Mouse (Mus musculus) kidney, embryonic 15.5 days (tissue): ENCODE results near the gene Cadm1. TPM values are rescaled to one million over a fixed set of nuclear protein-coding genes. Genes with fewer than 3 reads are reported as not detected.
A peak's percentile ranks its signal among the peaks of the same experiment; 100 is the strongest.

Experiments
- ATAC-seq: fragments of 200-750 bp; cut with Nextera tagmentation; replicated peaks from 2 replicates; pipeline ENCODE4 v1.8.0; 2017; ENCODE audit warnings: moderate TSS enrichment; ENCODE audit not compliant: low FRiP score
- H3K27ac ChIP-seq: fragments of 300-500 bp; sonication (generic); 2 replicates; pipeline ENCODE4 v1.5.1; 2015; ENCODE audit warnings: mild to moderate bottlenecking, inconsistent platforms
- H3K27me3 ChIP-seq: fragments of 300-500 bp; sonication (generic); 2 replicates; pipeline ENCODE4 v1.6.1; 2015; ENCODE audit warnings: inconsistent platforms
- H3K36me3 ChIP-seq: fragments of 300-500 bp; sonication (generic); 2 replicates; pipeline ENCODE4 v1.6.1; 2015; ENCODE audit warnings: inconsistent platforms
- H3K4me1 ChIP-seq: fragments of 300-500 bp; sonication (generic); 2 replicates; pipeline ENCODE4 v1.6.1; 2015; ENCODE audit warnings: inconsistent platforms
- H3K4me2 ChIP-seq: fragments of 300-500 bp; sonication (generic); 2 replicates; pipeline ENCODE4 v1.6.1; 2015; ENCODE audit warnings: moderate library complexity, mild to moderate bottlenecking, inconsistent platforms
- H3K4me3 ChIP-seq: fragments of 300-500 bp; sonication (generic); replicated peaks from 2 replicates; pipeline ENCODE4 v1.5.1; 2015; ENCODE audit warnings: mild to moderate bottlenecking, inconsistent platforms
- H3K9ac ChIP-seq: fragments of 300-500 bp; sonication (generic); 2 replicates; pipeline ENCODE4 v1.6.1; 2015; ENCODE audit warnings: mild to moderate bottlenecking, inconsistent platforms
- H3K9me3 ChIP-seq: fragments of 300-500 bp; sonication (generic); replicated peaks from 2 replicates; pipeline ENCODE4 v1.6.1; 2016; ENCODE audit warnings: inconsistent platforms
- WGBS: fragments of 180-500 bp; shearing (Covaris S2); methylation state at CpG from one replicate; pipeline ENCODE4 v1.1.7; 2015; ENCODE audit warnings: mixed read lengths; 5-methylcytosine and 5-hydroxymethylcytosine counted together
- polyA plus RNA-seq: library from polyadenylated mRNA; unstranded; fragments of >200 nt; fragmentation: Nextera tagmentation; extraction: Ambion mirVana; gene quantifications from 2 replicates; pipeline ENCODE4 v1.2.1, GENCODE M21; 2015

Cadm1 gene
- 68.8 and 72.2 TPM in 2 replicates for polyA plus RNA-seq

DNA sequence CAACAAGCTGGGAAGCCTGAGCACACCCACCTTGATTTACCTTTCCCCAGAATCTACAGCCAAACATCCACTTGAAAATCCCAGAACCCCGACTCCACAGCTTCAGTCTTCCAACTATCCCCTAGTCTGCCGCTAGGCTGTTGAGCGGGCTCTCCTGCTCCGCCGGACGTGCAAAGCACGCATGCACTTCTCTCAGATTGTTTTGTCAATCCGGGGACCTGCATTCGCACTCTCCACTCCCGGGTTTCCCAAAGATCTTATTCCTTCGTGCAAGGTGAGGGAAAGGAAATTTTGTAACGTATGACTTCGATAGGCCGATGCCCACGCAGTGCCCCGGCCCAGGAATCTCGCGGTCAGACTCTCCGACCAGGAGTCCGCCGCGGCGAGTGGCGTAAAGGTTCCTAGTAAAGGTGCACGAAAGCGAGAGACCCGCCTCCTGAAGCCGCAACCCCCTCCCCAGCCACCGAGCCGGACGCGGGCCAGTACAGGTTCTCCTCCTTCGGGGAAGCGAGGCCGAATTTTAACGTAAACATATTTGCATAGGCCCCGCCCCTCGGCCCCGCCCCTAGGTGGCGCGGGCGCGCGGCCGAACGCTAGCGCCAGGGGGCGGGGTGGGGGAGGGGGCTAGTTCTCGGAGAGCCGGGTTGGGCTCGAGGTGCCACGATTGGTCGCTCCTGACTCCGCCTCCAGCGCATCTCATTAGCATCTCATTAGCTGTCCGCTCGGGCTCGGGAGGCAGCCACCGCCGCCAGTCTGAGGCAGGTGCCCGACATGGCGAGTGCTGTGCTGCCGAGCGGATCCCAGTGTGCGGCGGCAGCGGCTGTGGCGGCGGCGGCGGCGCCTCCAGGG, at the start of gene Cadm1:
Gene Cadm1 (plus strand): TSS at position 572 of the 849 bp plus-strand sequence.
- Histone ChIP-seq H3K36me3 (no peaks in the 10 kb centered on the region), H3K4me3 (peak within 1 kb of the TSS; percentile 77), H3K27ac (peak within 1 kb of the TSS; percentile 94), H3K4me1 (peaks cover 40% of the 10 kb centered on the region), H3K27me3 (peaks cover 43% of the 10 kb centered on the region), H3K9ac (peak within 1 kb of the TSS; percentile 75), H3K9me3 (no peaks in the 10 kb centered on the region), H3K4me2 (peak within 1 kb of the TSS; percentile 97)
- peak; percentile 97 for ATAC-seq
- WGBS, result under 1% methylated on average over 63 of the region's 72 CpGs

DNA sequence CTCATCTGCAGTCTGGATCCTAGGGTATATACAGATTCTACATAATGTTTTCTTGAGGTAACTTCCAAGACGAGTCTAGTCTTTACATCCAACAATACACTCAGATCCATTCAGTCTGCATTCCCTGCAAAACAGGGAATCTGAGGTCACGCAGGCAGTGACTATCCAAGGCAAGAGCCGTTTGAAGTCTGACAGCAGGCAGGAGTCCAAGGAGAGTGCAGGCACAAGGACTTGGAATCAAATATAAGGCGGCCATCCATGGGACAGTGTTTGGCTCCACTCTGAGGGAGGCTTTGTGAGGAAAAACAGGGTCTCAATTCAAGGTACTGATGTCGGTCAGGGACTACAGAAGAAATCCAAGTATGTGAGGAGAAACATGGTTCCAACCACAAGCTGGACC, 45.5 kb upstream of the Cadm1 start:
- Histone ChIP-seq H3K9ac (no peak overlapping the region), H3K4me3 (no peak overlapping the region), H3K27ac (no peak overlapping the region), H3K36me3 (no peaks in the 10 kb centered on the region), H3K4me2 (no peak overlapping the region), H3K27me3 (no peaks in the 10 kb centered on the region), H3K9me3 (no peaks in the 10 kb centered on the region), H3K4me1 (no peaks in the 10 kb centered on the region)
- no peak for ATAC-seq
- WGBS, result 84% methylated on average over 5 of the region's 5 CpGs

DNA sequence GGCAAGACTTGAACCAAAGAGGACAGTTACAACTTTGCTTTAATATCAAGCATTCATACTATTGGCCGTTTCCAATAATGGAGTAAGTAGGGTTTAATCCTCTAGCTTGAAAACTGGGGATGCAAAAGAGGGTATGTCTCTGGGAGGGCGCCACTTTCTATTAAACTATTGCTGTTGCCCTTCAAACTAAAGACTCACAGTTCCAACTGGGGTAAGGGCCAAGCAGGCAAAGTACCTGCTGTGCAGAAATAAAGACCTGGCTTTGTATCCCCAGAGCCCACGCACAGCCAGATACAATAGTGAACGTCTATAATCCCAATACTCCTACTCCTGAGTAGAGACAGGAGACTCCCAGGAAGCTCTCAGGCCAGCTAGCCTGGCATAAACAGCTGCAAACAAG, 44.8 kb upstream of the Cadm1 start:
- no peaks in the 10 kb centered on the region for H3K9me3 ChIP-seq
- WGBS, result 85% methylated on average over 4 of the region's 4 CpGs
- H3K27ac ChIP-seq, result no peak overlapping the region
- H3K4me1 ChIP-seq, result no peaks in the 10 kb centered on the region
- no peaks in the 10 kb centered on the region for H3K36me3 ChIP-seq
- H3K9ac ChIP-seq, result no peak overlapping the region
- no peak overlapping the region for H3K4me2 ChIP-seq
- H3K27me3 ChIP-seq, result no peaks in the 10 kb centered on the region
- no peak for ATAC-seq
- H3K4me3 ChIP-seq, result no peak overlapping the region

DNA sequence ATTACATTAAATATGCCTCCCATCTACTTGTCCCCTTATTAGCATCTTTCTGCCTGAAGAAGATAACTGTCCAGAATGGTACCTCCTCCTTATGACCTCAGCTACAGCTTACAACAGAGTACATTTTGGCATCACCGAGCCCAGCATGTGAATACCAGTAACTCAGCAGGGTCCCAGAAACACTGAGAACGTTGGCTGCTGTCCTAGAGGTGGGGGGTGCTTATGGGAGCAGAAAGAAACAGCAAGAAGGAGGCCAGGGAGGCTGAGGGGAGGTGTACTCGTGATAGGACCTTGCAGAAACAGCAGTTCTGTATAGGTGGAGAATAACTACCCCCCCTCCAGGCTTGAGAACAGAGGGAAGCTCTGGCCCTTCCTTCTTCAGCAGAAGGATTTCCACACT, 30.2 kb upstream of the Cadm1 start:
- ATAC-seq, result no peak
- Histone ChIP-seq H3K27me3 (peaks cover 4% of the 10 kb centered on the region; the same call in 1 of the 2 replicates), H3K4me2 (no peak overlapping the region), H3K36me3 (no peaks in the 10 kb centered on the region), H3K4me3 (no peak overlapping the region), H3K9ac (no peak overlapping the region), H3K4me1 (no peaks in the 10 kb centered on the region), H3K27ac (no peak overlapping the region), H3K9me3 (no peaks in the 10 kb centered on the region)
- WGBS, result 36% methylated on average over 3 of the region's 3 CpGs

DNA sequence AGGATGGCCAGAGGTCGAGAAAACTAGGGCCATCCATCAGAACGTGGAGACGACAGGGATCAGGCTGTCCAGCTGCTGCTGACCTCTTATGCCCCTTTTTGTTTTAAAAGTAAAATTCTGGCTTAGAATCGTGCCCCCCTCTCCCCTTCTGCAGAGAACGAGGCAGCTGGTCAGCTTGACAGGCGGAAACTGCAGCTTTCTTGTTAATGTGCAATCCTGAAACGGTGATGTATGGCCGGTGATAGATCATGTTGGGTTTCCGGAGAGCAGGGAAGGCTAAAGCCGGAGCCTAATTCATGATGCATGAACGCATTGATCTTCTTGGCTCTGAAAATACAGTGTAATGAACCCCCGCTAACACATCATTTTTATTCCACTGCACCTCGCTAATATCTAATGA, 24.0 kb upstream of the Cadm1 start:
- Histone ChIP-seq H3K9me3 (no peaks in the 10 kb centered on the region), H3K4me3 (no peak overlapping the region), H3K4me2 (peak overlapping the region; percentile 24; the same call in 1 of the 2 replicates), H3K4me1 (peaks cover 24% of the 10 kb centered on the region), H3K27ac (no peak overlapping the region), H3K27me3 (peaks cover 9% of the 10 kb centered on the region; the same call in 1 of the 2 replicates), H3K36me3 (no peaks in the 10 kb centered on the region), H3K9ac (0 out of 2 replicates have a peak overlapping the region, but pooled peaks have one; percentile 21)
- WGBS, result 11% methylated on average over 13 of the region's 13 CpGs
- ATAC-seq, result no peak

DNA sequence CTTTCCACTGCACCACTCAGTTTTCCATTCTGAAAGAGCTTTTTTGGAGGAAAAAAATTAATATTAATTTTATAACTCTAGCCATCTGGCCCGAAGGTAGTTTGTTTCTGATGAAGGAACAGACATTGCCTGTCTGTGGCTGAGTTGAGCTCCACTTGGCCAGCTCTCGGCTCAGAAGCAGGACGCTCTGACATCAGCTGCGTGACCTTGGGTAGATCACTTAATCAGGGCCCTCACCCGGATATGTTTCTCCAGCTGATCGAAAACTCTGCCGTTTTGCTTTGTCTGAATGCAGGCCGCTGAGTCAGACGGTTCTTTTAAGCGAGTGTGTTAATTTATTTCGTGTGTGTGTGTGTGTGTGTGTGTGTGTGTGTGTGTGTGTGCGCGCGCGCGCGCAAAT, 23.1 kb upstream of the Cadm1 start:
- Histone ChIP-seq H3K9me3 (no peaks in the 10 kb centered on the region), H3K4me3 (no peak overlapping the region), H3K27ac (no peak overlapping the region), H3K27me3 (peaks cover 9% of the 10 kb centered on the region; the same call in 1 of the 2 replicates), H3K4me1 (peaks cover 24% of the 10 kb centered on the region), H3K36me3 (no peaks in the 10 kb centered on the region), H3K9ac (no peak overlapping the region), H3K4me2 (no peak overlapping the region)
- ATAC-seq, result no peak
- WGBS, result 81% methylated on average over 17 of the region's 17 CpGs

DNA sequence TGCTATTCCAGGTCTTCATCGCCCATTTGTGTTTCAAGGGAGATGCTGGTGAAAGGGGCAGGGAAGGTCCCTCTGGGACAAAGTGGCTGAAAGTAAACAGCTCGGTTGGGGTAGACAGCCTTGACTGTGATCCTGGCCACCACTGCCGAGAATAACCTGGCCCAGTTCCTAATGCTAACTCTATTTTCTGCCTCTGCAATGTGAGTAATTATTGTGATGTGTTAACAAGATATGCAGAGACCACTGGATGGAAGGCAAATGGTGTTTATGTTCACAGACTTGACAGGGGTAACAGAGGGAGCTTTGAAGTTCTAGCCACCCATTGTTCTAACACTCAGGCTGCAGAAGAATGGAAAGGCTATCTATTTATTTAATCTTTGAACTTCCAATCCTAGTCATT, 21.9 kb upstream of the Cadm1 start:
- H3K9me3 ChIP-seq, result no peaks in the 10 kb centered on the region
- peaks cover 9% of the 10 kb centered on the region; the same call in 1 of the 2 replicates for H3K27me3 ChIP-seq
- H3K36me3 ChIP-seq, result no peaks in the 10 kb centered on the region
- no peak overlapping the region for H3K4me2 ChIP-seq
- 47% methylated on average over 3 of the region's 3 CpGs for WGBS
- H3K4me3 ChIP-seq, result no peak overlapping the region
- no peak overlapping the region for H3K27ac ChIP-seq
- no peak for ATAC-seq
- peaks cover 24% of the 10 kb centered on the region for H3K4me1 ChIP-seq
- H3K9ac ChIP-seq, result no peak overlapping the region

DNA sequence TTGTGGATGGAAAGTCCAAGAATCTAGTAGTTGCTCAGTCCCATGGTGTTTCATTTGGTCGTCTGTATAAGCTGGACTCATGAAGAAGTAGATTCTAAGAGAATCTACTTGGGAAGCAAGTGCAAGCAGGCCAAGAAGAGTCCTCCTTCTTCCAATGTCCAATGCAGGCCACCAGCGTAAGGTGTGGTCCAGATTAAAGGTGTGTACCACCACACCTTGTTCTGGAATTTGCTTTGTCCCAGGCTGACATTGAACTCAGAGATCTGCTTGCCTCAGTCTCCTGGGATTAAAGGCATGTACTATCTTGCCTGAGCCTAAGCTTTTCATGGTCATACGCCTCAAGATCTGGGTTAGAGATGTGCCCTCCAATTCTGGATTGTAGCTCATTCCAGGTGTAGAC, 17.5 kb upstream of the Cadm1 start:
- Histone ChIP-seq H3K27me3 (0 out of 2 replicates have a peak, but pooled peaks cover 19% of the 10 kb centered on the region), H3K36me3 (no peaks in the 10 kb centered on the region), H3K4me2 (no peak overlapping the region), H3K4me1 (0 out of 2 replicates have a peak, but pooled peaks cover 3% of the 10 kb centered on the region), H3K4me3 (no peak overlapping the region), H3K9ac (no peak overlapping the region), H3K27ac (no peak overlapping the region), H3K9me3 (no peaks in the 10 kb centered on the region)
- ATAC-seq, result no peak
- WGBS, result 88% methylated on average over 3 of the region's 3 CpGs

DNA sequence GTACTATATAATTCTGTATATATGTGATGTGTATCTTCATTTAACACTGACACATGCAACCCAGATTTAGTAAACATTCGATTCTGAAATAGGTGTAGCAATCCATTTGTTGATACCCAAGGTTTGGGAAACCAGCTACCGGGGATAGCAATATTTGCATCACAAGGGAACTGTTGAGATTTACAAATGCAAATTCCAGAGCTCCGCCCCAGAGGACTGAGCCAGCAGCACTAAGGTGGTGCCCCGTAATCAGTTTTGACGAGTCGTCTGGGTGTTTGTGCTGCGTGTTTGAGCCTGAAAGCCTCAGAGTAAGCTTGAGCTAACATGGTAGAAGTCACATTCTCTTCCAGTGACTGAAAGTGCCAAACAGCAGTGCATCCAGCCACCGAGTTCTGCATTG, 15.7 kb upstream of the Cadm1 start:
- no peak overlapping the region for H3K4me2 ChIP-seq
- no peak overlapping the region for H3K9ac ChIP-seq
- H3K4me1 ChIP-seq, result no peaks in the 10 kb centered on the region
- no peaks in the 10 kb centered on the region for H3K9me3 ChIP-seq
- no peak for ATAC-seq
- H3K27me3 ChIP-seq, result 0 out of 2 replicates have a peak, but pooled peaks cover 16% of the 10 kb centered on the region
- no peaks in the 10 kb centered on the region for H3K36me3 ChIP-seq
- H3K4me3 ChIP-seq, result no peak overlapping the region
- 39% methylated on average over 8 of the region's 8 CpGs for WGBS
- no peak overlapping the region for H3K27ac ChIP-seq

DNA sequence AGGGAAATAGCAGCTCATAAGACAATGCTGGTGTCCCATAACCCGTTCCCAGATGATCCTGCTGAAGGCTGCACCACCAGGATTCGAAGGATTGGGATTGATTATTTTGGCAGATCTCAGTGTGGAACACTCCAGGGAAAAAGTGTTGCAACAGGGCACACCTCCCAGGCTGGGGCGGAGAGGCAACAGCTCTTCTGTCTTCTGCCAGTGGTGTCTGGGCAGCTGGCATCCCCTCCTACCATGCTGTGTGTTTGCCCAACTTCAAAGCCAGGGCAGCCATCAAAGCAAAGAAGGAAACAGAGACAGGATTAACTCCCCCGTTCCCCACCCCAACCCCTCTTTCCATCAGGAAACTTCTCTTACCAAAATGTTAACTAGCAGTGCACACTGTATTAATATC, 13.7 kb upstream of the Cadm1 start:
- Histone ChIP-seq H3K27me3 (0 out of 2 replicates have a peak, but pooled peaks cover 16% of the 10 kb centered on the region), H3K27ac (no peak overlapping the region), H3K36me3 (no peaks in the 10 kb centered on the region), H3K4me3 (no peak overlapping the region), H3K4me2 (no peak overlapping the region), H3K9me3 (no peaks in the 10 kb centered on the region), H3K4me1 (no peaks in the 10 kb centered on the region), H3K9ac (no peak overlapping the region)
- ATAC-seq, result no peak
- 61% methylated on average over 4 of the region's 4 CpGs for WGBS

DNA sequence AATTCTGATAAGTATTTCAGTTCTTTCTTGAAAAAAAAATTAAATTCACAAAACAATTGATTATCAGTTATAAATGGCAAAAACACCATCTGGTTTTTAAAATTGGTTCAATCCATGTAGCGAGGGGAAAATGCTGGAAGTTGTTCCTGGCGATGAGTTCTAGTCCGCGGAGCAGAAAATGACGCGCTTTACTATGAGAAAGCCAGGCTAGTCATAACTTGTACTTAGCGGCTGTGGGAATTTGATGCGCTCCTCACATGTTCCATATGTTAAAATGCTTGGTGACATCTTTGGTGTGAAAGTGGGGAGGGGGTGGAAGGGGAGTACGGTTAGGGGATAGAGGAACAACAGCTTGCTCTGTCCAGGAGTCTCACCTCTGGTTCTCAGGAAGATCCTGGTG, 2.7 kb upstream of the Cadm1 start:
- no peak overlapping the region for H3K4me2 ChIP-seq
- 93% methylated on average over 9 of the region's 9 CpGs for WGBS
- H3K27me3 ChIP-seq, result peaks cover 23% of the 10 kb centered on the region
- H3K36me3 ChIP-seq, result no peaks in the 10 kb centered on the region
- no peak for ATAC-seq
- H3K9me3 ChIP-seq, result no peaks in the 10 kb centered on the region
- no peak overlapping the region for H3K9ac ChIP-seq
- H3K27ac ChIP-seq, result no peak overlapping the region
- H3K4me3 ChIP-seq, result no peak overlapping the region
- H3K4me1 ChIP-seq, result peaks cover 27% of the 10 kb centered on the region

DNA sequence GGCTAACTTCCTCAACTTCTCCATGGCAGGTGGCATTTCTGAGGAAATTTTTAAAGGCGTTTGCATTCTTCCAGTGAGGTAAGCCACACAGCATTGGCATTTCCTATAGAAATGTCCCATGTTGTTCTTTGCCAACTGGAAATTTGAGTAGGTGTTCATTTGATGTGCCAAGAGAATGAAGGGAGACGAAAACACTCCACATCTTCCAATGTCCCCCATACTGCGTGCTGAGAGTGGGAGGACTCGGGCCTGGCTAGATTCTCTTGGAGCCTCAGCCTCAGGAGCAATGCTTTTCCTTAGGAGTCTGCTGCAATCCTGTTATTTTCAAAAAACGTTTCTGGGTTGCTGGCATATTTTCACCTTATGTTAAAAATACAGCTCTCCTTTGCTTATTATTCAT, 2.2 kb upstream of the Cadm1 start:
- Histone ChIP-seq H3K9me3 (no peaks in the 10 kb centered on the region), H3K27me3 (peaks cover 28% of the 10 kb centered on the region), H3K27ac (no peak overlapping the region), H3K4me1 (peaks cover 32% of the 10 kb centered on the region), H3K4me2 (no peak overlapping the region), H3K4me3 (no peak overlapping the region), H3K9ac (no peak overlapping the region), H3K36me3 (no peaks in the 10 kb centered on the region)
- no peak for ATAC-seq
- 82% methylated on average over 5 of the region's 5 CpGs for WGBS
